Mouse (Mus musculus): ENCODE data around the gene Pou3f3. TPM values are rescaled to one million over a fixed set of nuclear protein-coding genes. Genes with fewer than 3 reads are reported as not detected.

Pou3f3 gene
- polyA plus RNA-seq, 1 experiment from 2014 or later, result 38.2 TPM

- Histone ChIP-seq H3K9ac (peak overlapping the region; percentile 81), H3K36me3 (replicated peaks) (peaks cover 3% of the 10 kb centered on the region; the same call in 1 of the 2 replicates), H3K4me3 (replicated peaks) (peak overlapping the region; percentile 56), H3K9me3 (no peaks in the 10 kb centered on the region), H3K27me3 (peaks cover 20% of the 10 kb centered on the region), H3K27ac (peak overlapping the region; percentile 93), H3K4me2 (peak overlapping the region; percentile 72), H3K4me1 (peaks cover 52% of the 10 kb centered on the region)
- WGBS, result under 1% methylated on average over 23 of the region's 31 CpGs
- ATAC-seq (ENCODE audit: low FRiP score), result peak; percentile 76
Measured at GRCm38 (mm10) chr1:42714016-42714931, 18.7 kb downstream of the Pou3f3 start.

GRCm38 (mm10) chr1:42718549-42718948 lies 23.0 kb downstream of the Pou3f3 start:
- H3K4me1 ChIP-seq, result peaks cover 24% of the 10 kb centered on the region
- no peak overlapping the region for H3K4me3 ChIP-seq (replicated peaks)
- peaks cover 15% of the 10 kb centered on the region for H3K27me3 ChIP-seq
- H3K27ac ChIP-seq, result peak overlapping the region; percentile 19; the same call in 1 of the 2 replicates
- no peaks in the 10 kb centered on the region for H3K36me3 ChIP-seq (replicated peaks)
- no peaks in the 10 kb centered on the region for H3K9me3 ChIP-seq
- no peak overlapping the region for H3K9ac ChIP-seq
- H3K4me2 ChIP-seq, result no peak overlapping the region
- WGBS, result 17% methylated on average over 5 of the region's 5 CpGs
- peak; percentile 48 for ATAC-seq (ENCODE audit: low FRiP score)

DNA sequence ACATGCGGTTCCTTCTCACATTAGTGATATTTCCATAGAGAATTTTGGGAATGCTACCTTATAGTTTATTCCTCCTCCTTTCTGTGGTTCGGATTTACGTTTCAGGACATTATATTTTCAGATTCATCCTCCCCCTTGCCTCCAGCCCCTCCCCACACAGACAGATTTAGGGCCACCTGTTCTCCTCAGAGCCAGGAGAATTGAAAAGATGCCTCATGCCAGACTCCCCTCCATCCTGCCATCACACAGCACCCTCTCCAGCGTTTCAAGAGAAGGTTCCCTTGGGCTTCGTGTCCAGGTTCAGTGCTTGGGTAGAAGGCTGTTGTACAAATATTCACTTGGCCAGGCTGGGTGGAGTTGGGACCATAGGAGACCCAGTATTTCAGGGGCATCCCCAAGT lies 25.8 kb downstream of the Pou3f3 start:
- Histone ChIP-seq H3K9ac (no peak overlapping the region), H3K36me3 (replicated peaks) (no peaks in the 10 kb centered on the region), H3K4me2 (no peak overlapping the region), H3K4me3 (replicated peaks) (no peak overlapping the region), H3K4me1 (peaks cover 9% of the 10 kb centered on the region), H3K27ac (no peak overlapping the region), H3K9me3 (no peaks in the 10 kb centered on the region), H3K27me3 (0 out of 2 replicates have a peak, but pooled peaks cover 2% of the 10 kb centered on the region)
- no peak for ATAC-seq (ENCODE audit: low FRiP score)
- 77% methylated on average over 5 of the region's 5 CpGs for WGBS

DNA sequence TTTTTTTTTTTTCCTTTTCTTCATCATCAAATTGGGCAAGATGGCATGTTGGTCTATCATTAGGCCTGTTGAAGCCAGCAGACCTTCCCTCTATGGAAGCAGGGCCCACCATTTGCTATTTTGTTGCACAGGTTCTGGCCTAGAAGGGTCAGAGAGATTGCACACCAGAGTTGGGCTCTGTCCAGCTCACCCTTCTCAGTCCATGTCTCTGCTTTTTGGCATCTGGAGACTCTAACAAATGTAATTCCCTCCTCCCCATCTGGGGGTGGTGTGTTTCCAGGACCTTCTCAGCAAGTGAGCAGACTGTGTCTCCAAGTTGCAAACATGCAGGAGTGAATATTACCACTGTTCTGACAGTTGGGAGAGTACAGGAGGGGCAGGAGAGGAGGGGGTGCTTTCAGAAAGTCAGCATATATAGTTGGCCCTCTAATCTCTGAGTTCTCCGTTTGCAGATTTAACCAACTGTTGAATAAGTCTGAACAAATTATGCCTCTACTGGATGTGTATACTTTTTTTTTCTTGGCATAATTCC lies 28.3 kb downstream of the Pou3f3 start:
- Histone ChIP-seq H3K36me3 (replicated peaks) (no peaks in the 10 kb centered on the region), H3K4me1 (peaks cover 4% of the 10 kb centered on the region; the same call in 1 of the 2 replicates), H3K9me3 (no peaks in the 10 kb centered on the region), H3K4me3 (replicated peaks) (no peak overlapping the region), H3K27me3 (0 out of 2 replicates have a peak, but pooled peaks cover 2% of the 10 kb centered on the region), H3K9ac (no peak overlapping the region), H3K27ac (no peak overlapping the region), H3K4me2 (no peak overlapping the region)
- ATAC-seq (ENCODE audit: low FRiP score), result no peak
- 90% methylated on average over 1 of the region's 1 CpGs for WGBS

- Histone ChIP-seq H3K9me3 (no peaks in the 10 kb centered on the region), H3K27me3 (no peaks in the 10 kb centered on the region), H3K4me2 (no peak overlapping the region), H3K4me1 (no peaks in the 10 kb centered on the region; the same call in 1 of the 2 replicates), H3K4me3 (replicated peaks) (no peak overlapping the region), H3K36me3 (replicated peaks) (no peaks in the 10 kb centered on the region), H3K27ac (no peak overlapping the region), H3K9ac (no peak overlapping the region)
- WGBS, result 77% methylated on average over 2 of the region's 2 CpGs
- no peak for ATAC-seq (ENCODE audit: low FRiP score)
Measured at GRCm38 (mm10) chr1:42724881-42725280, 29.3 kb downstream of the Pou3f3 start.

DNA sequence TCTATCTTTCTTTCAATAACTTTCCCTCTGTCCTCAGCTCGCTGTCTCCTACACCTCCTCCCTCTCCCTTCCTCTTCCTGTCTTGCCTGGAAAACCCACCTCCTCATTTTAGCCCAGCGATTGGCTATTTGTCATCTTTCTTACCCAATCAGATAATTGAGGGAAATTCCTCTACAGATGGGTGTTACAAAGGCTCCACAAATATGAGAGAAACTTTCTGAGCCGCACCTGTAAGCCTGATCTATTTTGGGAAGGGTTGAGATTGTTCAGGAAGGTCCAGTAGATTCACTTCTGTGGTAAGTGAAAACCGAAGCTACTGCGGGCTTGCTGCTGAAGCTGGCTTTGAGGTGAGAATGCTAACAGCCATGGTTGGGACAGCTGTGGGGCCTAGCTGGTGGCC lies 31.6 kb downstream of the Pou3f3 start:
- no peak overlapping the region for H3K9ac ChIP-seq
- H3K4me3 ChIP-seq (replicated peaks), result no peak overlapping the region
- H3K27ac ChIP-seq, result no peak overlapping the region
- 90% methylated on average over 5 of the region's 5 CpGs for WGBS
- H3K27me3 ChIP-seq, result no peaks in the 10 kb centered on the region
- H3K9me3 ChIP-seq, result no peaks in the 10 kb centered on the region
- ATAC-seq (ENCODE audit: low FRiP score), result no peak
- H3K4me2 ChIP-seq, result no peak overlapping the region
- H3K4me1 ChIP-seq, result no peaks in the 10 kb centered on the region; the same call in 1 of the 2 replicates
- no peaks in the 10 kb centered on the region for H3K36me3 ChIP-seq (replicated peaks)

DNA sequence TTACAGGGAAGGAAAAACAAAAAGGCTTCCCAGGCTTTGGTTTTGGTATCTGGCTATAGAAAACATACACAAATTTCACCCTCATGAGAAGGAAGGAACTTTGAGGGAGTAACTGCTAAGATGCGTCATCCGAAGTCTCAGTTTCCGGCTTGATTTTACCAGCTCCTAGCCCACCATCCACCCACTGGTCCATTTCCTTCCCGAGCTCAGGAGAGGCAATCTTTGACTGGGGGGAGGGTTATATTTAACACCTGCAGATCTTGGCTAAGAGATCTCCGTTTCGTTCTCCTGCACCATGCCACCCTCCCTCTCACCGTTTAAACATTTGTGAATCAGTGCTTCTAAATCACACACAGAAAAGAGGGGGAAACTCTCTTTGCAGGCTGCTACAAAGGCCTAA lies 32.1 kb downstream of the Pou3f3 start:
- Histone ChIP-seq H3K4me1 (no peaks in the 10 kb centered on the region; the same call in 1 of the 2 replicates), H3K27ac (no peak overlapping the region), H3K9ac (no peak overlapping the region), H3K27me3 (no peaks in the 10 kb centered on the region), H3K4me3 (replicated peaks) (no peak overlapping the region), H3K4me2 (no peak overlapping the region), H3K36me3 (replicated peaks) (no peaks in the 10 kb centered on the region), H3K9me3 (no peaks in the 10 kb centered on the region)
- no peak for ATAC-seq (ENCODE audit: low FRiP score)
- 70% methylated on average over 7 of the region's 7 CpGs for WGBS

DNA sequence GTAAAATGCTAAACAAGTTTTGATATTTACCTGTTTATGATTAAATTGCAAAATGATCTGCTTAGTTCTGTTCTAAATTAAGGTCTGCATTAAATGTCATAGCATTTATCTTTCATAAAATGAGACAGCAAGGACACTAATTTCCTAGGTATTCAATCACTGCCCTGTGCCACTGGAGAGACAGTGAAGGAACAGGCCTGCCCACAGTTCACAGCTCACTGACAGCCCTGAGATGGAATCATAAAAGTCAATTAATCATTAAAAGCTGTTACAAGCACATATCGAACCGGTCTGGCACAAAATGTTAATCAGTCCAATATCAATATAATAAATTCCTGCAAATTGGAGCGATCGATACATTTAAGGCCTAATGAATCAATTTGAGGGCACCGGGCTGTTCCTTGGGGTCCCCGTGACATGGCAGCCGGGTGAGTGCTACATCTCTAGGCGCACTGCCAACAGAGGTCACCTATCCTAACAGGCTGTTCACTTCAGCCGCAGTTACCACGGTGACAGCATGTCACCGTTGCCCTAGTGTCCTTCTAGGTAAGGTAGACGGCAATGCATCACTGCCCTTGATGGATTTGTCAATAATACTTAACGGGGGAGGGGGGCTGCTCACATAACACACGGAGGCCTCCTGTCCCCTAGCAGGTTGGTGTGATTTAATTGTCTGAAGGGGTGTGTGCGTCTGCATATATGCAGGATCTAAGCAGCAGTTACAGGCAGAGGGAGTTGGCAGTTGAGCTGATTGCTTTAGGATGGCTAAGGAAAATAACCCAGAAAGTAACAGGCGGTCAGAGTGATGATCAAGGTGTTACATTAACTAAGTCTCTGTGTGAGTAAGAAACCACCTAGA lies 46.0 kb downstream of the Pou3f3 start:
- H3K9me3 ChIP-seq, result no peaks in the 10 kb centered on the region
- H3K4me3 ChIP-seq (replicated peaks), result no peak overlapping the region
- peak; percentile 65 for ATAC-seq (ENCODE audit: low FRiP score)
- H3K4me2 ChIP-seq, result no peak overlapping the region
- WGBS, result 75% methylated on average over 16 of the region's 16 CpGs
- H3K36me3 ChIP-seq (replicated peaks), result no peaks in the 10 kb centered on the region
- H3K4me1 ChIP-seq, result peaks cover 10% of the 10 kb centered on the region; the same call in 1 of the 2 replicates
- no peaks in the 10 kb centered on the region for H3K27me3 ChIP-seq
- H3K27ac ChIP-seq, result no peak overlapping the region
- H3K9ac ChIP-seq, result no peak overlapping the region

DNA sequence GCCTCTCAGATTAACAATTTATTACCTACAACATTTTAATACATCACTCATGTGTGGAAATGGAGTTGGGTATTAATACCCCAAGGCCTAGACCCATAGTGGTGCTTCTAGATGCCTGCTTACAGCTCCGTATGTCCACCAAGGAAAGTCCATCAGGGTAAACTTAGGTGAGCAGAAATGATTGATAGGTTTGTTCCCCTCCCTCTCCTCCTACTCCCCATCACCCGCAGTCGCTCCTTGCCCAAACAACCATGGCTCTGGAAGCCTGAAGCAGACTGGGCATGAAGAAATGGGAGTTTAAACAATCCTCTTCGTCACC lies 46.6 kb downstream of the Pou3f3 start:
- no peak overlapping the region for H3K4me3 ChIP-seq (replicated peaks)
- H3K27me3 ChIP-seq, result no peaks in the 10 kb centered on the region
- H3K4me1 ChIP-seq, result peaks cover 10% of the 10 kb centered on the region; the same call in 1 of the 2 replicates
- WGBS, result 76% methylated on average over 4 of the region's 4 CpGs
- H3K9me3 ChIP-seq, result no peaks in the 10 kb centered on the region
- no peaks in the 10 kb centered on the region for H3K36me3 ChIP-seq (replicated peaks)
- H3K9ac ChIP-seq, result no peak overlapping the region
- ATAC-seq (ENCODE audit: low FRiP score), result no peak
- no peak overlapping the region for H3K27ac ChIP-seq
- no peak overlapping the region for H3K4me2 ChIP-seq

DNA sequence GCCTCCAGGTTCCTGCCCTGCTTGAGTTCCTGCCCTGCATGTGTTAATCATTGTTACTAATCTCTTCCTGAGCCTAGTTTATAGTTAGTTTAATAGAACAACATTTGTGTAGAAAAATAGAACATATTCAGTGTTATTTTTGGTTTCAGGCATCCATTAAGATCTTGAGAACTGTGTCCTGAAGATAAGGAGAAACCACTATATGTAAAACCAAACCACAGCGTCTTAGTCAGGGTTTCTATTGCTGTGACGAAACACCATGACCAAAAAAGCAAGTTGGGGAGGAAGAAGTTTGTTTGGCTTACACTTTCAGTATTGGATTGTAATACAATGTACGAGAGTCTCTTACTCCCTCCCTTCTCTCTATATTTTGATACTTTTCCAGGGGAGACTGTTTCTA lies 49.5 kb downstream of the Pou3f3 start:
- H3K4me2 ChIP-seq, result no peak overlapping the region
- H3K27me3 ChIP-seq, result no peaks in the 10 kb centered on the region
- WGBS, result 89% methylated on average over 3 of the region's 3 CpGs
- H3K27ac ChIP-seq, result no peak overlapping the region
- H3K36me3 ChIP-seq (replicated peaks), result no peaks in the 10 kb centered on the region
- peaks cover 10% of the 10 kb centered on the region; the same call in 1 of the 2 replicates for H3K4me1 ChIP-seq
- H3K9me3 ChIP-seq, result no peaks in the 10 kb centered on the region
- ATAC-seq (ENCODE audit: low FRiP score), result no peak
- no peak overlapping the region for H3K9ac ChIP-seq
- H3K4me3 ChIP-seq (replicated peaks), result no peak overlapping the region

GRCm38 (mm10) chr1:42749536-42750292 lies 54.1 kb downstream of the Pou3f3 start:
- no peaks in the 10 kb centered on the region for H3K36me3 ChIP-seq (replicated peaks)
- H3K27me3 ChIP-seq, result no peaks in the 10 kb centered on the region
- H3K4me2 ChIP-seq, result no peak overlapping the region
- no peak overlapping the region for H3K4me3 ChIP-seq (replicated peaks)
- no peak overlapping the region for H3K9ac ChIP-seq
- no peak for ATAC-seq (ENCODE audit: low FRiP score)
- H3K9me3 ChIP-seq, result no peaks in the 10 kb centered on the region
- no peak overlapping the region for H3K27ac ChIP-seq
- H3K4me1 ChIP-seq, result no peaks in the 10 kb centered on the region
- 91% methylated on average over 6 of the region's 6 CpGs for WGBS
